Mouse (Mus musculus) MEL (cell line): ENCODE measurements at regions not wholly inside any gene's neighbourhood (a gene's known extent, or its start where the extent isn't known, plus 50 kb on each side); places are given as distances from the start of the nearest gene placed in this dataset.

Source experiments
- CHD1 ChIP-seq: IDR thresholded peaks from 2 replicates; pipeline ENCODE4 v1.6.1; 2012; ENCODE audit warnings: low read depth, mild to moderate bottlenecking, inconsistent platforms, low read length, improper control_type of control experiment
- CTCF ChIP-seq, 3 experiments: IDR thresholded peaks in 2 of 3; conservative IDR thresholded peaks in 1 of 3; 2 replicates each; pipeline ENCODE4 v1.5.1; 2011 to 2012; ENCODE audit warnings: low read length in 3 of 3, low read depth in 2 of 3, mild to moderate bottlenecking in 2 of 3, improper control_type of control experiment in 1 of 3, inconsistent platforms in 1 of 3, mixed read lengths in 1 of 3, moderate library complexity in 1 of 3; ENCODE audit not compliant: control insufficient read depth in 1 of 3, insufficient read depth in 1 of 3, poor library complexity in 1 of 3, severe bottlenecking in 1 of 3

- no peak for TF ChIP-seq CHD1
- TF ChIP-seq CTCF (IDR thresholded peaks at IDR 0.05 in 2 of 3, conservative IDR thresholded peaks at IDR 0.05 in 1 of 3; ENCODE audit: control insufficient read depth in 1 of 3, insufficient read depth in 1 of 3, low read depth in 2 of 3, low read length in 3 of 3, poor library complexity in 1 of 3, severe bottlenecking in 1 of 3) = no peak
Measured at GRCm38 (mm10) chr11:84722658-84723201, 96.6 kb downstream of the Mrm1 start.
